Mouse (Mus musculus) small intestine, adult 2 months (tissue): ENCODE results near the gene Egflam.

ENCODE experiments used
- CTCF ChIP-seq: fragments of 200-500 bp; IDR thresholded peaks from 2 replicates; pipeline ENCODE4 v1.5.1; 2012; ENCODE audit warnings: low read depth, mild to moderate bottlenecking, control low read depth, inconsistent platforms, low read length, moderate library complexity, mixed read lengths; ENCODE audit not compliant: insufficient replicate concordance, insufficient read length; ENCODE audit errors: extremely low read depth
- POLR2A ChIP-seq: fragments of 200-500 bp; IDR thresholded peaks from 2 replicates; pipeline ENCODE4 v1.6.1; 2012; ENCODE audit warnings: low read depth, mild to moderate bottlenecking, control low read depth, inconsistent platforms, low read length, moderate library complexity

GRCm38 (mm10) chr15:7206110-7206509 lies 192.1 kb downstream of the Egflam start:
- TF ChIP-seq POLR2A (no peak), CTCF (no peak)
